Mouse (Mus musculus): ENCODE results near the gene Nexn.
"Not testable (repeated sequence)": the region's sequence is repeated elsewhere in the genome, so short reads cannot be mapped to it uniquely, and the experiment has no call there.

Gene Nexn

GRCm38 (mm10) chr3:152202942-152203341 lies 63.2 kb downstream of the Nexn start:
- in situ Hi-C loops (cut with MboI, MseI): no loop called here

- in situ Hi-C loops (cut with MboI, MseI): no loop called here
Measured at GRCm38 (mm10) chr3:152201651-152202050, 64.5 kb downstream of the Nexn start.

GRCm38 (mm10) chr3:152201181-152201580 lies 65.0 kb downstream of the Nexn start:
- in situ Hi-C loops (cut with MboI, MseI): no loop called here

GRCm38 (mm10) chr3:152199125-152199524 lies 67.0 kb downstream of the Nexn start:
- in situ Hi-C loops (cut with MboI, MseI): no loop called here

GRCm38 (mm10) chr3:152197246-152197645 lies 68.9 kb downstream of the Nexn start:
- in situ Hi-C loops (cut with MboI, MseI): not testable (repeated sequence)

GRCm38 (mm10) chr3:152193635-152194097 lies 72.5 kb downstream of the Nexn start:
- in situ Hi-C loops (cut with MboI, MseI): no loop called here

- in situ Hi-C loops (cut with MboI, MseI): no loop called here
Measured at GRCm38 (mm10) chr3:152193177-152193576, 73.0 kb downstream of the Nexn start.

GRCm38 (mm10) chr3:152192238-152192931 lies 73.8 kb downstream of the Nexn start:
- in situ Hi-C loops (cut with MboI, MseI): no loop called here

GRCm38 (mm10) chr3:152191791-152192237 lies 74.3 kb downstream of the Nexn start:
- in situ Hi-C loops (cut with MboI, MseI): no loop called here

- in situ Hi-C loops (cut with MboI, MseI): no loop called here
Measured at GRCm38 (mm10) chr3:152190679-152191477, 75.3 kb downstream of the Nexn start.

- in situ Hi-C loops (cut with MboI, MseI): no loop called here
Measured at GRCm38 (mm10) chr3:152189306-152189705, 76.8 kb downstream of the Nexn start.

All from regulatory T cell (primary cell).